Mouse (Mus musculus) inflammation-experienced regulatory T-cells, adult 6 months (primary cell): Measurements from ENCODE around the gene Nt5e. TPM values are rescaled to one million over a fixed set of nuclear protein-coding genes. Genes with fewer than 3 reads are reported as not detected.

Source experiments
- ATAC-seq: one replicate; pipeline ENCODE4 v1.8.0; 2017
- polyA plus RNA-seq, 3 experiments: library from polyadenylated mRNA; unstranded; fragments of 100-300 nt; shearing (Covaris generic); gene quantifications; one replicate each; pipeline ENCODE4 v1.2.1; 2017

Gene Nt5e
- polyA plus RNA-seq, 3 experiments from 2014 or later, result 87.8 to 325 (median 303) TPM

- peak; percentile 54 for ATAC-seq
Measured at GRCm38 (mm10) chr9:88398461-88398860, 71.5 kb downstream of the Nt5e start.

GRCm38 (mm10) chr9:88404088-88404487 lies 77.1 kb downstream of the Nt5e start:
- ATAC-seq, result no peak

GRCm38 (mm10) chr9:88404515-88404914 lies 77.5 kb downstream of the Nt5e start:
- ATAC-seq, result no peak

- no peak for ATAC-seq
Measured at GRCm38 (mm10) chr9:88409978-88410377, 83.0 kb downstream of the Nt5e start.

GRCm38 (mm10) chr9:88416752-88417151 lies 89.8 kb downstream of the Nt5e start:
- ATAC-seq, result no peak

Other genes starting within 250 kb of the Nt5e start
- 10 to 100 TPM; 39.9 to 44.0 (median 43.0) TPM for gene Snx14, start 111.8 kb downstream of the Nt5e start, polyA plus RNA-seq
- under 1 TPM in 2 of 3 experiments, not detected in 1; 0.89 to 0.94 TPM for gene Gm20537, start 129.4 kb downstream of the Nt5e start, polyA plus RNA-seq
- 100 to 1,000 TPM; 101 to 143 (median 101) TPM for gene Syncrip, start 155.4 kb downstream of the Nt5e start, polyA plus RNA-seq
- 10 to 100 TPM in 2 of 3 experiments, 1 to 10 TPM in 1; 9.8 to 16.3 (median 16.3) TPM for gene Zfp949, start 220.8 kb downstream of the Nt5e start, polyA plus RNA-seq